Mouse (Mus musculus) embryonic facial prominence, embryonic 11.5 days (tissue): ENCODE results near the gene Trabd. TPM values are rescaled to one million over a fixed set of nuclear protein-coding genes. Genes with fewer than 3 reads are reported as not detected.
A peak's percentile ranks its signal among the peaks of the same experiment; 100 is the strongest.

ENCODE experiments used
- ATAC-seq: fragments of 200-750 bp; cut with Nextera tagmentation; replicated peaks from 2 replicates; pipeline ENCODE4 v1.8.0; 2017; ENCODE audit warnings: low read depth; ENCODE audit not compliant: insufficient number of reproducible peaks, low FRiP score, low TSS enrichment
- DNase-seq: peaks from one replicate; pipeline ENCODE4 v3.0.0-alpha.2; 2015; ENCODE audit warnings: low spot score
- H3K27ac ChIP-seq: fragments of 300-500 bp; sonication (generic); replicated peaks from 2 replicates; pipeline ENCODE4 v1.5.1; 2014; ENCODE audit warnings: mild to moderate bottlenecking, low read depth, low read length, control low read depth
- H3K27me3 ChIP-seq: fragments of 300-500 bp; sonication (generic); 2 replicates; pipeline ENCODE4 v1.6.1; 2014; ENCODE audit warnings: mild to moderate bottlenecking, low read length, moderate library complexity, mixed read lengths; ENCODE audit not compliant: control insufficient read depth, insufficient read depth
- H3K36me3 ChIP-seq: fragments of 300-500 bp; sonication (generic); replicated peaks from 2 replicates; pipeline ENCODE4 v1.6.1; 2014; ENCODE audit warnings: low read depth, mild to moderate bottlenecking, low read length, moderate library complexity, mixed read lengths; ENCODE audit not compliant: control insufficient read depth, insufficient read depth
- H3K4me1 ChIP-seq: fragments of 300-500 bp; sonication (generic); 2 replicates; pipeline ENCODE4 v1.6.1; 2014; ENCODE audit warnings: low read length, mixed read lengths; ENCODE audit not compliant: control insufficient read depth, insufficient read depth
- H3K4me2 ChIP-seq: fragments of 300-500 bp; sonication (generic); 2 replicates; pipeline ENCODE4 v1.6.1; 2014; ENCODE audit warnings: low read depth, mild to moderate bottlenecking, control low read depth, low read length, moderate library complexity
- H3K4me3 ChIP-seq: fragments of 300-500 bp; sonication (generic); 2 replicates; pipeline ENCODE4 v1.5.1; 2014; ENCODE audit warnings: low read depth, low read length, control low read depth
- H3K9ac ChIP-seq: fragments of 300-500 bp; sonication (generic); replicated peaks from 2 replicates; pipeline ENCODE4 v1.6.1; 2014; ENCODE audit warnings: mild to moderate bottlenecking, control low read depth, low read length
- H3K9me3 ChIP-seq: fragments of 300-500 bp; sonication (generic); replicated peaks from 2 replicates; pipeline ENCODE4 v1.6.1; 2016; ENCODE audit warnings: mild to moderate bottlenecking, low read length, inconsistent platforms, mixed read lengths; ENCODE audit not compliant: control insufficient read depth
- WGBS: fragments of 180-500 bp; shearing (Covaris S2); extraction: QIAGEN DNeasy Blood & Tissue Kit; methylation state at CpG from one replicate; pipeline ENCODE4 v1.1.7; 2014; 5-methylcytosine and 5-hydroxymethylcytosine counted together
- polyA plus RNA-seq: library from polyadenylated mRNA; unstranded; fragments of >200 nt; fragmentation: Nextera tagmentation; extraction: Ambion mirVana; gene quantifications from 2 replicates; pipeline ENCODE4 v1.2.1, GENCODE M21; 2014

Gene Trabd
- polyA plus RNA-seq, 1 experiment from 2014 or later = 43.6 TPM

DNA sequence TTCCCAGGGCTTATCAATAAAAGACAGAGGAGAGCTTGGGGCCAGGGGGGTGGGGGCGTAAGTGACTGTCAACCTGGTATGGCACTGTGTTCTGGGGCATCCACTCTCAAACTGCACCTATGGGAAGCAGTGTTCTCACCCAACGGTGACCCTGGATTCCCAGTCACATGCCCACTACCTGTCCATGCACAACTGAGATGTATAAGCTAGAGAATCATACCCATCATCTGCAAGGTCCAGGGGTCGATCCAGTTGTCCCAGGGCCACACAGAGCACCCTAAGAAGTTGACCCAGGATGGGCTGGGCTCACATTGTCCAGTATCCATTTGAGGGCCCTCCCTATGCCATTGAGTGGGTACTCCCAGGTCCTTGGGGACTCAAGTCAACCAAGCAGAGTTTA lies 49.4 kb downstream of the Trabd start:
- Histone ChIP-seq H3K4me1 (peaks cover 13% of the 10 kb centered on the region), H3K27me3 (no peaks in the 10 kb centered on the region), H3K9ac (no peak overlapping the region), H3K4me3 (no peak overlapping the region), H3K9me3 (no peaks in the 10 kb centered on the region), H3K4me2 (no peak overlapping the region), H3K36me3 (no peaks in the 10 kb centered on the region), H3K27ac (no peak overlapping the region)
- DNase-seq (no peak), ATAC-seq (no peak)
- WGBS = 92% methylated on average over 3 of the region's 3 CpGs

DNA sequence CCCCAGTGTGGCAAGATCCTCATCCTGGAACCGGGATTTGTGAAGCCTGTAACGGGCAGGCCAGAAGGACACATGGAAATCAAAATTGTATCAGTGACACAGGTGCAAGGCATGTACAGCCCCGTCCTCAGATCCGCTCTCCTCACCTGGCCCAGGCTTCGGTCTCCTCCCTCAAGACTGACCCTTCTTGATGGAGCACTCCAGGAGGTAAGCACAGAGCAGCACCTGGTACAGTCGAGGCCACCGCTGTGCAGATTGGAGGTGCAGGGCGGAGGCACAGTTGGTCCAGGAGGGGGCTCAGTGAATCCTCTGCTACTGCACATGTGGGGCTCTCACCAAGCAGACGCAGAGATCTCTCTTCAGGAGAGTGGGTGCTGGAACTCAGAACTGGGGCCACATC lies 50.4 kb downstream of the Trabd start:
- Histone ChIP-seq H3K27ac (no peak overlapping the region), H3K36me3 (no peaks in the 10 kb centered on the region), H3K27me3 (no peaks in the 10 kb centered on the region), H3K4me1 (peaks cover 13% of the 10 kb centered on the region), H3K9ac (no peak overlapping the region), H3K4me3 (no peak overlapping the region), H3K4me2 (no peak overlapping the region), H3K9me3 (no peaks in the 10 kb centered on the region)
- DNase-seq (no peak), ATAC-seq (no peak)
- WGBS = 87% methylated on average over 9 of the region's 9 CpGs

DNA sequence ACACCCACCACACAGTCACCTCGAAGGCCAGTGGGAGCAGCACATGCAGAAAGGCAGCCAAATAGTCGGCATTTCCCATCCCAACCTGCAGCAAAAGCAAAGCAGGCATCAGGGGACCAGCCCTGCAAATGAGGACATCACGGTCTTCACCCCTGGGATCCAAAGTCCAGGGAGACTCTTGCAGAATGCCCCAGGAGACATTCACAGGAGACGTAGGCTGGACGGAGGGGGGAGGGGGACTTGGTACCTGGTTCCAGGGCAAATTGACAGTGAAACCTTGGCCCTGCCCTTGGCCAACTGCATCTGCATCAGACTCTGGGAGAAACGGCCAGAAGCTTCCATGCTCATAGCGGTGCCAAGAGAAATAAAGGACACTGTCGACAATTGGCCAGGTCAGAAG lies 51.7 kb downstream of the Trabd start:
- H3K4me3 ChIP-seq = no peak overlapping the region
- H3K4me1 ChIP-seq = peaks cover 11% of the 10 kb centered on the region
- DNase-seq (no peak), ATAC-seq (no peak)
- no peaks in the 10 kb centered on the region for H3K36me3 ChIP-seq
- H3K9me3 ChIP-seq = no peaks in the 10 kb centered on the region
- no peak overlapping the region for H3K9ac ChIP-seq
- 88% methylated on average over 8 of the region's 8 CpGs for WGBS
- H3K27ac ChIP-seq = no peak overlapping the region
- no peak overlapping the region for H3K4me2 ChIP-seq
- H3K27me3 ChIP-seq = no peaks in the 10 kb centered on the region

DNA sequence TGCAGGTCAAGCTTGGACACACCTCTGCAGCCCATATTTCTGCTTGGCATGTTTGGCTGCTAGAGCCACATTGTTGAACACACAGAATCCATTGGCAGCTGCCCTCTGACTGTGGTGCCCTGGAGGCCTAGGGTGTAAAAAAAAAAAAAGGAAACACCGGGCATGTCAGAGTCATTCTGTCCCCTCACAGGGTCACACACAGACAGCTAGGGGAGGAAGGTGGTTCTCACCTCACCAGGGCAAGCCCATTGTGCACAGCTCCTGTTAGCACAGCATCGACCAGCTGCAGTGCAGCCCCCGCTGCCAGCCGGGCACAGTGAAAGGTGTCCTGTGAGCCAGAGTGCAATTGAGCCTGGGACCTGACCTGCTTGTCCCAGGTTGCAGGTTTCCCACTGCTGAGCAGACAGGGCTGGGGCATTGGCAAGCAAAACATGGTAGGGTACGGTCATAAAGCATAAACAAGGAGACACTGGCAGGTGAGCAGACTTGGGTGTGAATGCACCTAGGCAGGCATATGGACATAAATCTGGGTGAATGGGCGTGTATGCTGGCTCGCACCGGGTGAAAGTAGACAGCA lies 52.5 kb downstream of the Trabd start:
- peak overlapping the region; percentile 72 for H3K4me2 ChIP-seq
- WGBS = 82% methylated on average over 8 of the region's 8 CpGs
- H3K27me3 ChIP-seq = no peaks in the 10 kb centered on the region
- H3K27ac ChIP-seq = no peak overlapping the region
- ATAC-seq (no peak), DNase-seq (no peak)
- H3K4me1 ChIP-seq = peaks cover 6% of the 10 kb centered on the region
- H3K9me3 ChIP-seq = no peaks in the 10 kb centered on the region
- H3K9ac ChIP-seq = peak overlapping the region; percentile 72
- H3K36me3 ChIP-seq = no peaks in the 10 kb centered on the region
- H3K4me3 ChIP-seq = 0 out of 2 replicates have a peak overlapping the region, but pooled peaks have one; percentile 52

DNA sequence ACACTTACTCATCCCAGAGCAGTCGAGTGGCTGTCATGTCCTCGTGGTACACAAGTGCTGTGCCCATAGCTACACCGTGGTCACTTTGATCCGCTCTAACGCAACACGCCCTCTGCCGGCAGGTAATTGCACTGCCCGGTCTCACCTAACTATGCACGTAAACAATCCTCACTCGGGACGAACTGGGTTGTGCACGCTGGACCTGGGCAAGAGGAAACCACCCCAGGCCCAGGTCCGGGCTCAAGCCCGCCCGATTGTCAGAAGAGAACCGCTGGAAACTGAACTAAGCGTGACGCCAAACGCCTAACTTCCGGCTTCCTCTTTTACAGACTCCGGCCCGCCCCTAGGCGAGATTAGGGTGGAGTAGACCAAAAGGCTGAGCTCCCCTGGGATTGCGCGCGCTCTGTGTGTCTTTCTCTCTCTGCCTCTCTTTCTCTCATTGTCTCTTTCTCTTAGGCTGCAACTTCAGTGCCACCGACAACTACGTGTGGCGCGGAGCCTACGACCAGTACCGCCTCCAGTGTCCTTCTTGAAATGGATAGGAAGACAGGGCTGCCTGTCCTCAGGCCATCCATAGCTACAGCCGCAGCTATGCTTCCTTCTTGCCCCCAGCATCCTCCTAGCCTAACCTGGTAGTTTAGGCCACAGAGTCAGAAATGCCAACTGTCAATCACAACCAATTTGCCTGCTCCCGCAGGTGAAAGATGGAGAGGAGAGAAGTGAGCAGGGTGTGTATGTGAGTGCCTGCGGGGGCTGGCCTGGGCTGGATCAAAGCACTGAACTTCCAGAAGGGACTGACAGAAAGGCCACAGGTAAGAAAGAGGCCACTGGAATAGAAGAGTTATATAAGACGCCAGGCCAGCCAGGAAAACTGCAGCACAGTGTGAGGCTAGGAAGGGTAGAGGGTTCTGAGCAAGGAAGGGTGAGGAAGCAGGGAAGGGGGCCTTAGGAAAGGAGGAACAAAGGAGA lies 53.7 kb downstream of the Trabd start, which contains the start of gene Hdac10:
Gene Hdac10 (minus strand): TSS at position 319 of the 969 bp plus-strand sequence.
- Histone ChIP-seq H3K27me3 (no peaks in the 10 kb centered on the region), H3K4me3 (peak within 1 kb of the TSS; percentile 52), H3K4me1 (peaks cover 3% of the 10 kb centered on the region), H3K9ac (peak within 1 kb of the TSS; percentile 72), H3K9me3 (no peaks in the 10 kb centered on the region), H3K27ac (peak within 1 kb of the TSS; percentile 43; the same call in 1 of the 2 replicates), H3K36me3 (no peaks in the 10 kb centered on the region), H3K4me2 (peak within 1 kb of the TSS; percentile 72)
- peak; percentile 82 for ATAC-seq
- 3% methylated on average over 36 of the region's 36 CpGs for WGBS
- DNase-seq = peak; percentile 88

DNA sequence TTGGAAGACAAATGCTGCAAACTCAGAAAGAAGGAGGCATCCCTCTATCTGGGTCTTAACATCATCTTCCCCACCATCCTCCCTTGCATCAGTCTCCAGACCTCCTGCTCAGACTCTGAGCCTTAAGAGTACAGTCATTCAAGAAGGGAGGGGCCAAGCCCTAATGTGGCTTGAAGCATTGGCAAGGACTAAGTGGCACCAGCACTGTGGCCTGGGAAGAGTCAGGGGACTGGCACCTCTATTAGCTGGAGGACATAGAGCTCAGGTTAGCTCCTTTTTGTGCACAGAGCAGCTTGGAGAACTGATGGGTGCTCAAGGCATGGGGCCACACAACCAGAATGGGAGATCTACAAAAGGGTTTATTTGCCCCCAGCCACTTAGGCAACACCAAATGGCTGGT lies 55.3 kb downstream of the Trabd start:
- H3K9me3 ChIP-seq = no peaks in the 10 kb centered on the region
- H3K27ac ChIP-seq = no peak overlapping the region
- no peaks in the 10 kb centered on the region for H3K27me3 ChIP-seq
- peaks cover 3% of the 10 kb centered on the region; the same call in 1 of the 2 replicates for H3K4me1 ChIP-seq
- no peaks in the 10 kb centered on the region for H3K36me3 ChIP-seq
- no peak overlapping the region for H3K9ac ChIP-seq
- H3K4me2 ChIP-seq = no peak overlapping the region
- H3K4me3 ChIP-seq = no peak overlapping the region
- ATAC-seq (no peak), DNase-seq (no peak)

DNA sequence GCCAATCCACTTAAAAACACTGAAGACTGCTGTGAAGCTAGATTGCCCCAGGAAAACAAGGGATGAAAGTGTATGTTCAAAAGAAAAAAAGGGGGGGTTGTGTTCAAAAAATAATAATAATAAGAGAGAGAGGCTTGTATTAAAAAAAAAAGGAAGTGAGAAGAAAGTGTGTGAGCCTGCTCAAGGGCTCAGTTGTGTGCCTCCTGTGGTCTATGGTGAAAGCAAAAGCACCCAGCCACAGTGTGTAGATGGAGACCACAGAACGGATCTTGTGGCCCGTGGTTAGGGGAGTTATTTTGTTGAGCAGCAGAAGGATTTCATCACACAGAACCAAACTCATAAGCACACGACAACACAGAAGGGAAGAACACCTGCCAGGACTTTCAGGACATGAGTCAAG lies 56.4 kb downstream of the Trabd start:
- H3K4me2 ChIP-seq = no peak overlapping the region
- no peaks in the 10 kb centered on the region for H3K36me3 ChIP-seq
- ATAC-seq (no peak), DNase-seq (no peak)
- no peak overlapping the region for H3K27ac ChIP-seq
- peaks cover 3% of the 10 kb centered on the region; the same call in 1 of the 2 replicates for H3K4me1 ChIP-seq
- no peaks in the 10 kb centered on the region for H3K9me3 ChIP-seq
- H3K9ac ChIP-seq = no peak overlapping the region
- H3K4me3 ChIP-seq = no peak overlapping the region
- H3K27me3 ChIP-seq = no peaks in the 10 kb centered on the region
- 84% methylated on average over 3 of the region's 3 CpGs for WGBS
